Mouse (Mus musculus): ENCODE results near the gene Pask.

- TF ChIP-seq CTCF (IDR thresholded peaks at IDR 0.05; ENCODE audit: control insufficient read depth, insufficient read depth, insufficient read length) (no peak), MYOD1 (IDR thresholded peaks at IDR 0.05; ENCODE audit: control insufficient read depth, insufficient read length, low read depth) (no peak)
Measured at GRCm38 (mm10) chr1:93347176-93347575, 3.9 kb upstream of the Pask start.
